Mouse (Mus musculus) myocyte (in vitro differentiated cells): ENCODE data around the gene Dmbx1.

Source experiments
- E2F4 ChIP-seq: IDR thresholded peaks from one replicate; pipeline ENCODE4 v1.6.1; 2011; ENCODE audit warnings: mild to moderate bottlenecking, control low read depth, moderate library complexity; ENCODE audit not compliant: insufficient read depth
- POLR2A ChIP-seq: IDR thresholded peaks from one replicate; pipeline ENCODE4 v1.6.1; 2011; ENCODE audit warnings: low read depth, mild to moderate bottlenecking, control low read depth, moderate library complexity; ENCODE audit not compliant: insufficient read length

- no peak for TF ChIP-seq POLR2A
- no peak for TF ChIP-seq E2F4
Measured at GRCm38 (mm10) chr4:115902816-115903215, 36.9 kb downstream of the Dmbx1 start.
